Mouse (Mus musculus) embryo, embryonic 10 days (tissue): Measurements from ENCODE around the gene Ccl26.

Experiments
- DNase-seq: peaks from one replicate; pipeline ENCODE4 v3.0.0-alpha.2; 2015; ENCODE audit warnings: low spot score

Ccl26 gene

GRCm38 (mm10) chr5:135537794-135538214 lies 25.6 kb downstream of the Ccl26 start:
- no peak for DNase-seq

- no peak for DNase-seq
Observed at GRCm38 (mm10) chr5:135537326-135537725, 26.0 kb downstream of the Ccl26 start.

DNA sequence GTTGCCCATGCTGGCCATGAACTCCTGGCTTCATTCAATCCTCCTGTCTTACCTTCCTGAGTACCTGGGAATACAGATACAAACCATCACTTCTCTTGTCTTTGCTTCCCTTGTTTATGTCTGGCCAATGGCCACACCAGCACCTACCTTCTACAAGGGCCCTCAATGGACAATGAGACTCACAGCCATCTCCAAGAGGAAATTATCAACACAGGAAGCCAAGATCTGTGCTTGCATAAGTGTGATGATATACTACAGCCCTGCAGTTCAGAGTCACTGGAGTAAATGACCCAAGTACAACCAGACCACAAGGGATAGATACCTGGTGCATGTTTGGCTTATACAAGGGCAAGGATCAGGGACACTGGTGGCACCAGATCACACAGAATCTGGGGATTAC lies 27.5 kb downstream of the Ccl26 start:
- no peak for DNase-seq

- DNase-seq: no peak
Observed at GRCm38 (mm10) chr5:135533431-135533830, 29.9 kb downstream of the Ccl26 start.

- no peak for DNase-seq
Observed at GRCm38 (mm10) chr5:135531306-135531845, 32.0 kb downstream of the Ccl26 start.

GRCm38 (mm10) chr5:135529964-135530363 lies 33.4 kb downstream of the Ccl26 start:
- DNase-seq: no peak

- peak; percentile 41 for DNase-seq
Observed at GRCm38 (mm10) chr5:135529310-135529709, 34.1 kb downstream of the Ccl26 start.

DNA sequence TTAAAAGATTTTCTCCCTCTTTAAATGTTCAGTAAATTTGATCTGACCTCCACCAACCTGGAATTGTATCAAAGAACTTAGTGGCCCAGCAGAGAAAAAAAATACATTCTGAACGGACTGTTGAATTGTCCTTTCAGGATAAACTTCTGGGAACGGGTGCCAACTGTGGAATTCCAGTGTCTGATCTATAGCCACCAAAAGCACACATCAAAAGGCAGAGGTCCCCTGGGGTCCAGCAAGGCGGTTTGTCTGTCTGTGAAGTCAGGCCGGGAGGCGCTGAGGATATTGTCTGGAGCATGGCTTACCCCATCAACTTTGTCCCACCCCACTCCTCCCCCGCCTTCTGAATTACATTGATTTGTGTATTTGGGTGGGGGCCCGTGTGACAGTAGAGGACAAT lies 35.4 kb downstream of the Ccl26 start:
- no peak for DNase-seq

GRCm38 (mm10) chr5:135524660-135525560 lies 38.5 kb downstream of the Ccl26 start:
- DNase-seq: no peak

DNA sequence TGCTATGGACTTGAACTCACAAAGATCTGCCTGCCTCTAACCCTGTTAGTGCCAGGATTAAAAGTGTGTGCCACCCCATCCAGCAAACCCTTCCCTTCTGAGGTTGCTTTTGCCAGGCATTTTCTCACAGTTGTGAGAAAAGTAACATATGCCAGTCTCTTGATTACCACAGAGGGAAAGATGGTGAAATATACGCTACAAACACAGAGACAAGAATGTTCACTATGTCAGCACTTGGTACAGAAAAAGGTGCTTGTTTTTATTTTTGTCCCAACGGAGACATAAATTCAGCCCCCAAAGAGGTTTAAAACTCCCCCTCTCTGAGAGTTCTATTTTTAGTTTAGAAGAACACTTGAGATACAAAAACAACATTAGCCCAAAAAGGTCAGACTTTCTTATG lies 39.3 kb downstream of the Ccl26 start:
- DNase-seq: no peak

- DNase-seq: no peak
Observed at GRCm38 (mm10) chr5:135522111-135522722, 41.2 kb downstream of the Ccl26 start.

- DNase-seq: no peak
Observed at GRCm38 (mm10) chr5:135517348-135517883, 46.0 kb downstream of the Ccl26 start.

DNA sequence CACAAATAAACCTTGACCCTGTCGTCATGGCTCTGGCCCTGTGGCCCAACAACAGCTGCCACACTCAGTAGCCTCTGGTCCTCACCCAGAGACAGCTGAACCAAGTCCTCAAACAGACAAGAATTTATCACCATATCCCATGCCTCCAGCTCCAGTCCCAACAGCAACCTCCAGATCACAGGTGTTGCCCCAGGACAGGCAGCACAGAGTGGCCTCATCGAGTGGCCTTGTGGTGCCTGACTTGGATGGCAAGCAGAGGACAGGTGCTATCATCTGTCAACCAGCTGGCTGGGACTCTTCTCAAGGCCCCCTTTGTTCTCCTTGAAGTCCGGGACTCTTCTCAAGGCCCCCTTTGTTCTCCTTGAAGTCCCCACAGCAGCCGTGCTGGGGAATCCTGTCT lies 50.2 kb downstream of the Ccl26 start:
- no peak for DNase-seq

GRCm38 (mm10) chr5:135511105-135511504 lies 52.3 kb downstream of the Ccl26 start:
- DNase-seq: no peak
